8 mouse cellular contexts compared by ENCODE assay signal in the genomic region with DNA sequence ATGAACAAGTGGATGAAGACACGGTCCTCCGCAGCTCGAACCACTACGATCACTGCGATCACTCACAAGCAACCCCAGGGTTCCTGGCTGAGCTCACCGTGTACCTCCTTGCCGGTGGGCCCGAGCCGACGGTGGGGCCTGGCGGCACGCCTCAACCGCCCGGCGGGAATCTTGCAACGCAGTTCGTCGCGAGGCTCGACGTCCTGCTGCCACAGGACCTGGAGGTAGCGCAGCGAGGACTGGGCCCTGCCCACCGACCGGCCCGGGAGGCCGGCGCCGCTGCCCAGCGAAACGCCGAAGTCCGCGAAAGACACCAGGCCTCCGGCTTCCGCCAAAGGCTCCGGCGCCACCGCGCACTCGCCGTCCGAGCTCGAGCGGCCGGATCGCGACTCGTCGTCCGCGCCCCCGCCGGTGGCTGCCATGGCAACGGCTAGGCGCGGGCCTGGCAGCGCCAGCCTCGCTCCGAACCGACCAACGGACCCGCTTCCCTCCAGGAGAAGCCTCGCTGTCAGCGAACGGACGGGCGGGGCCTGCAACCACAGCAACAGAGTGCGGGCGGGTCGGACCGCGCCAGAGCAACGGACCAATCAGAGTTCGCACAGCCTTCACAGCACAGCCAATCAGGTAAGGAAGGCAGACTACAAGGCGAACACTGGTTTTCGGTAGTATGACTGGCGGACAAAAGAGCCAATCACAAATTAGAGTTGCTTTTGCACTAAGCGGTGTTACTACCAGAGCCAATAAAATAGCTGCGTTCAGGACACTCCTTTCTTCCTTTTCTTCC. TPM values are rescaled to one million over a fixed set of nuclear protein-coding genes. Genes with fewer than 3 reads are reported as not detected.
DNase-seq lines count a peak whose midpoint lies in the region; ATAC-seq and TF ChIP-seq lines count a peak whose summit lies in the region.

A gene (minus strand): TSS at position 518 of the 784 bp plus-strand sequence.

- H3K4me3 ChIP-seq in hindbrain, embryonic 10.5 days: peak within 1 kb of the TSS; percentile 98
- H3K4me3 ChIP-seq in lung, postnatal 0 days (ENCODE audit: low read depth, low read length): peak within 1 kb of the TSS; percentile 80

- H3K9me3 ChIP-seq in hindbrain, embryonic 10.5 days: no peaks in the 10 kb centered on the region
- no peaks in the 10 kb centered on the region for H3K9me3 ChIP-seq in lung, postnatal 0 days (ENCODE audit: low read length)

- no peaks in the 10 kb centered on the region for H3K27me3 ChIP-seq in hindbrain, embryonic 10.5 days (ENCODE audit: insufficient read depth, poor library complexity, severe bottlenecking)
- H3K27me3 ChIP-seq in lung, postnatal 0 days (replicated peaks; ENCODE audit: insufficient read depth, low read length): no peaks in the 10 kb centered on the region

- peak; percentile 99 for ATAC-seq in frontal cortex, adult (ENCODE audit: low TSS enrichment)
- peak; percentile 99 for ATAC-seq in lung, postnatal 0 days

- under 1% methylated on average over 80 of the region's 80 CpGs for WGBS in hindbrain, embryonic 10.5 days
- WGBS in lung, postnatal 0 days: 2% methylated on average over 70 of the region's 80 CpGs

- DNase-seq in MN1 (ENCODE audit: low spot score): peak; percentile 100
- peak; percentile 100 for DNase-seq in cerebellum, adult 9-10 months
- peak; percentile 98 for DNase-seq in hindbrain, embryonic 10.5 days (ENCODE audit: low spot score)
- DNase-seq in layer of hippocampus, adult 9-11 months: peak; percentile 100
- DNase-seq in lung, postnatal 0 days (ENCODE audit: low spot score): peak; percentile 100
- peak; percentile 88 for DNase-seq in ovary, postnatal 14 days (ENCODE audit: low spot score)
- DNase-seq in thymus, postnatal 14 days: peak; percentile 96

- H3K4me1 ChIP-seq in hindbrain, embryonic 10.5 days (replicated peaks): peaks cover 35% of the 10 kb centered on the region
- H3K4me1 ChIP-seq in lung, postnatal 0 days (ENCODE audit: insufficient read depth, low read depth, low read length): no peaks in the 10 kb centered on the region

- no peak; the same call in 1 of the 2 replicates for TF ChIP-seq EP300 in lung, postnatal 0 days (IDR thresholded peaks at IDR 0.05)

- H3K27ac ChIP-seq in hindbrain, embryonic 10.5 days: peak within 1 kb of the TSS; percentile 93
- peak within 1 kb of the TSS; percentile 77 for H3K27ac ChIP-seq in lung, postnatal 0 days (ENCODE audit: low read length)

- TF ChIP-seq CTCF in lung, postnatal 0 days (IDR thresholded peaks at IDR 0.05): no peak

- peaks cover 36% of the 10 kb centered on the region for H3K36me3 ChIP-seq in hindbrain, embryonic 10.5 days
- H3K36me3 ChIP-seq in lung, postnatal 0 days (ENCODE audit: insufficient read depth, low read length): peaks cover 4% of the 10 kb centered on the region; the same call in 1 of the 2 replicates

- peak within 1 kb of the TSS; percentile 78 for H3K9ac ChIP-seq in lung, postnatal 0 days (replicated peaks; ENCODE audit: low read depth)

- peak within 1 kb of the TSS; percentile 83 for H3K4me2 ChIP-seq in lung, postnatal 0 days (replicated peaks; ENCODE audit: low read depth, low read length)

RNA-seq across cellular contexts. Expression of the gene that starts here (rescaled TPM):
- 65.9 and 78.2 TPM in 2 replicates for polyA plus RNA-seq in hindbrain, embryonic 10.5 days (2016; fragmentation: Nextera tagmentation; extraction: Ambion mirVana)
- 45.4 and 48.4 TPM in 2 replicates for polyA plus RNA-seq in lung, postnatal 0 days (2015; fragmentation: Nextera tagmentation; extraction: Ambion mirVana)

Comparison
In these comparisons a context has a peak if more than half of its experiments do, and no peak if none do; other contexts are left out.
1. Peak in every context shown above with its lines: DNase-seq, ATAC-seq, H3K4me3 ChIP-seq and H3K27ac ChIP-seq.